Mouse (Mus musculus): ENCODE measurements around the gene Plin1. TPM values are rescaled to one million over a fixed set of nuclear protein-coding genes. Genes with fewer than 3 reads are reported as not detected.

The Plin1 gene
- polyA plus RNA-seq, 1 experiment from 2014 or later: not detected

- 24% methylated on average over 6 of the region's 6 CpGs for WGBS
- H3K27ac ChIP-seq: no peak overlapping the region
- peak; percentile 85 for DNase-seq (ENCODE audit: low spot score)
- H3K27me3 ChIP-seq (ENCODE audit: insufficient read depth, poor library complexity, severe bottlenecking): peaks cover 62% of the 10 kb centered on the region
- no peak overlapping the region for H3K4me3 ChIP-seq
- H3K9me3 ChIP-seq: no peaks in the 10 kb centered on the region
- no peaks in the 10 kb centered on the region for H3K36me3 ChIP-seq
- peaks cover 7% of the 10 kb centered on the region; the same call in 1 of the 2 replicates for H3K4me1 ChIP-seq
These were observed 4.5 kb downstream of the Plin1 start for GRCm38 (mm10) chr7:79728219-79728618.

GRCm38 (mm10) chr7:79727091-79727490 is 5.6 kb downstream of the Plin1 start:
- Histone ChIP-seq H3K27ac (no peak overlapping the region), H3K4me1 (peaks cover 9% of the 10 kb centered on the region; the same call in 1 of the 2 replicates), H3K27me3 (ENCODE audit: insufficient read depth, poor library complexity, severe bottlenecking) (peaks cover 67% of the 10 kb centered on the region), H3K36me3 (no peaks in the 10 kb centered on the region), H3K9me3 (no peaks in the 10 kb centered on the region), H3K4me3 (no peak overlapping the region)
- peak; percentile 84 for DNase-seq (ENCODE audit: low spot score)
- WGBS: 27% methylated on average over 2 of the region's 2 CpGs

GRCm38 (mm10) chr7:79721386-79721977 is 11.2 kb downstream of the Plin1 start:
- Histone ChIP-seq H3K27ac (peak overlapping the region; percentile 92), H3K36me3 (no peaks in the 10 kb centered on the region), H3K4me1 (peaks cover 13% of the 10 kb centered on the region), H3K9me3 (no peaks in the 10 kb centered on the region), H3K4me3 (peak overlapping the region; percentile 79), H3K27me3 (ENCODE audit: insufficient read depth, poor library complexity, severe bottlenecking) (peaks cover 44% of the 10 kb centered on the region)
- WGBS: 2% methylated on average over 48 of the region's 48 CpGs
- DNase-seq (ENCODE audit: low spot score): peak; percentile 84

GRCm38 (mm10) chr7:79715187-79715981 is 17.3 kb downstream of the Plin1 start, which contains the start of gene Kif7:
Gene Kif7, minus strand, starts transcription at chr7:79715720.
- Histone ChIP-seq H3K4me3 (peak within 1 kb of the TSS; percentile 89), H3K9me3 (no peaks in the 10 kb centered on the region), H3K4me1 (peaks cover 22% of the 10 kb centered on the region), H3K27me3 (ENCODE audit: insufficient read depth, poor library complexity, severe bottlenecking) (peaks cover 28% of the 10 kb centered on the region), H3K36me3 (0 out of 2 replicates have a peak, but pooled peaks cover 3% of the 10 kb centered on the region), H3K27ac (peak within 1 kb of the TSS; percentile 89)
- WGBS: 1% methylated on average over 38 of the region's 55 CpGs
- DNase-seq (ENCODE audit: low spot score): peak; percentile 92

GRCm38 (mm10) chr7:79710831-79711230 is 21.9 kb downstream of the Plin1 start:
- peak overlapping the region; percentile 65 for H3K4me3 ChIP-seq
- 25% methylated on average over 17 of the region's 17 CpGs for WGBS

GRCm38 (mm10) chr7:79710130-79710607 is 22.5 kb downstream of the Plin1 start:
- peaks cover 34% of the 10 kb centered on the region for H3K36me3 ChIP-seq
- H3K27me3 ChIP-seq (ENCODE audit: insufficient read depth, poor library complexity, severe bottlenecking): peaks cover 40% of the 10 kb centered on the region
- H3K27ac ChIP-seq: peak overlapping the region; percentile 67
- peak overlapping the region; percentile 65 for H3K4me3 ChIP-seq
- H3K9me3 ChIP-seq: no peaks in the 10 kb centered on the region
- H3K4me1 ChIP-seq: peaks cover 24% of the 10 kb centered on the region
- 2% methylated on average over 55 of the region's 55 CpGs for WGBS
- no peak for DNase-seq (ENCODE audit: low spot score)

More at GRCm38 (mm10) chr7:79710831-79711230, 21.9 kb downstream of the Plin1 start:
- Histone ChIP-seq H3K4me1 (peaks cover 25% of the 10 kb centered on the region), H3K27me3 (ENCODE audit: insufficient read depth, poor library complexity, severe bottlenecking) (peaks cover 40% of the 10 kb centered on the region), H3K9me3 (no peaks in the 10 kb centered on the region), H3K36me3 (peaks cover 31% of the 10 kb centered on the region), H3K27ac (peak overlapping the region; percentile 67; the same call in 1 of the 2 replicates)
- DNase-seq (ENCODE audit: low spot score): no peak

GRCm38 (mm10) chr7:79705210-79705609 is 27.5 kb downstream of the Plin1 start:
- 74% methylated on average over 5 of the region's 5 CpGs for WGBS
- Histone ChIP-seq H3K27me3 (ENCODE audit: insufficient read depth, poor library complexity, severe bottlenecking) (peaks cover 24% of the 10 kb centered on the region), H3K27ac (no peak overlapping the region), H3K4me1 (peaks cover 14% of the 10 kb centered on the region), H3K36me3 (peaks cover 71% of the 10 kb centered on the region), H3K9me3 (no peaks in the 10 kb centered on the region), H3K4me3 (no peak overlapping the region)
- DNase-seq (ENCODE audit: low spot score): peak; percentile 71

GRCm38 (mm10) chr7:79702755-79703154 is 29.9 kb downstream of the Plin1 start:
- peak; percentile 83 for DNase-seq (ENCODE audit: low spot score)
- H3K27me3 ChIP-seq (ENCODE audit: insufficient read depth, poor library complexity, severe bottlenecking): 0 out of 2 replicates have a peak, but pooled peaks cover 3% of the 10 kb centered on the region
- no peaks in the 10 kb centered on the region for H3K9me3 ChIP-seq
- no peak overlapping the region for H3K4me3 ChIP-seq
- peaks cover 9% of the 10 kb centered on the region; the same call in 1 of the 2 replicates for H3K4me1 ChIP-seq
- H3K36me3 ChIP-seq: peaks cover 81% of the 10 kb centered on the region
- H3K27ac ChIP-seq: 0 out of 2 replicates have a peak overlapping the region, but pooled peaks have one; percentile 16
- 54% methylated on average over 16 of the region's 16 CpGs for WGBS

- no peaks in the 10 kb centered on the region for H3K9me3 ChIP-seq
- H3K4me3 ChIP-seq: no peak overlapping the region
- DNase-seq (ENCODE audit: low spot score): no peak
- H3K36me3 ChIP-seq: peaks cover 98% of the 10 kb centered on the region
- 90% methylated on average over 8 of the region's 8 CpGs for WGBS
- H3K27ac ChIP-seq: no peak overlapping the region
- no peaks in the 10 kb centered on the region for H3K4me1 ChIP-seq
- H3K27me3 ChIP-seq (ENCODE audit: insufficient read depth, poor library complexity, severe bottlenecking): no peaks in the 10 kb centered on the region
These were observed 36.2 kb downstream of the Plin1 start for GRCm38 (mm10) chr7:79696495-79696894.

GRCm38 (mm10) chr7:79680231-79680630 is 52.5 kb downstream of the Plin1 start:
- 89% methylated on average over 2 of the region's 2 CpGs for WGBS

GRCm38 (mm10) chr7:79679186-79679585 is 53.5 kb downstream of the Plin1 start:
- Histone ChIP-seq H3K36me3 (peaks cover 92% of the 10 kb centered on the region), H3K27ac (no peak overlapping the region), H3K4me3 (no peak overlapping the region), H3K27me3 (ENCODE audit: insufficient read depth, poor library complexity, severe bottlenecking) (no peaks in the 10 kb centered on the region), H3K4me1 (no peaks in the 10 kb centered on the region), H3K9me3 (no peaks in the 10 kb centered on the region)
- DNase-seq (ENCODE audit: low spot score): no peak

More at GRCm38 (mm10) chr7:79680231-79680630, 52.5 kb downstream of the Plin1 start:
- Histone ChIP-seq H3K4me3 (no peak overlapping the region), H3K27me3 (ENCODE audit: insufficient read depth, poor library complexity, severe bottlenecking) (no peaks in the 10 kb centered on the region), H3K36me3 (peaks cover 96% of the 10 kb centered on the region), H3K9me3 (no peaks in the 10 kb centered on the region), H3K27ac (no peak overlapping the region), H3K4me1 (no peaks in the 10 kb centered on the region)
- DNase-seq (ENCODE audit: low spot score): no peak

GRCm38 (mm10) chr7:79670900-79671604 is 61.7 kb downstream of the Plin1 start:
- DNase-seq (ENCODE audit: low spot score): no peak
- Histone ChIP-seq H3K4me3 (no peak overlapping the region), H3K9me3 (no peaks in the 10 kb centered on the region), H3K27ac (no peak overlapping the region), H3K27me3 (ENCODE audit: insufficient read depth, poor library complexity, severe bottlenecking) (no peaks in the 10 kb centered on the region), H3K4me1 (no peaks in the 10 kb centered on the region), H3K36me3 (peaks cover 87% of the 10 kb centered on the region)
- 96% methylated on average over 4 of the region's 4 CpGs for WGBS

Data from heart, embryonic 10.5 days (tissue).